Mouse (Mus musculus): ENCODE data around the gene Atp1b1. TPM values are rescaled to one million over a fixed set of nuclear protein-coding genes. Genes with fewer than 3 reads are reported as not detected.
A peak's percentile ranks its signal among the peaks of the same experiment; 100 is the strongest.

The Atp1b1 gene
- total RNA-seq, 2 experiments from 2014 or later = 1,962 to 1,976 TPM

DNA sequence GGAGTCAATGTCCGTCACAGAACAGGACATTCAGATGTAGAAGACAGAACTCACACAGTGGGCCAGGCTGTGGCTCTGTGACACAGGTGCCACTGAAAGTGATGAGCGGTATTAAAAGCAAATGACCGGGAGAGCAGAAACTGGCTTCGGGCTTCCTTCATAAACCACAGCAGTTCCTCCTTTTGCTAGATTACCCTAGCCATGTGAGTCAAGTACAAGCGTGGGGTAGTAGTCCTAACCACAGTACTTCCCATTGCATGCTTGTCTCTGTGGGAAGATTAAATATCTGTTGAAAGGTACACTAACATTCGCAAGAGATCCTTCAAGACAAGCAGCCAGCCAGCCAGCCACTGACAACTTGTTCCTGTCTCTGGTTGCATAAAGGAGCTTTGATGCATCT lies 17.9 kb downstream of the Atp1b1 start:
- DNase-seq = no peak

DNA sequence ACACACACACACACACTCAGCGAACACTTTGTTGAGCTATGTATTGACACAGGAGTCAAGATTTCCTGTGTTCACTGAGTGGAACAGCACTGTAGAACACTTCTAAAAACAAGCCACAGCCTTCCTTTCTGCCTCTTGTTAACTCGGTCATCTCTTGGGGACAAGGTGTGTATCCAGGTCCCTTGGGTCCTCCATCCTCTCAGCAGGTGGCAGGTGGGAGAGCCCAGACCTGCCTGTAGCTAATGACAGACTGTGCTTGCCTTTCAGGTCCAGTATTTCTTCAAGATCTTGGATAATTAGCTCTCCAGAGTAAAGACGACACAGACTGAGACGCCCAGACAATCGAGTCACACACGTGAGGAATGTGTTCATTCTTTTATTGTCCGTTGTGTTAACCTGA lies 21.4 kb downstream of the Atp1b1 start:
- no peak for DNase-seq

DNA sequence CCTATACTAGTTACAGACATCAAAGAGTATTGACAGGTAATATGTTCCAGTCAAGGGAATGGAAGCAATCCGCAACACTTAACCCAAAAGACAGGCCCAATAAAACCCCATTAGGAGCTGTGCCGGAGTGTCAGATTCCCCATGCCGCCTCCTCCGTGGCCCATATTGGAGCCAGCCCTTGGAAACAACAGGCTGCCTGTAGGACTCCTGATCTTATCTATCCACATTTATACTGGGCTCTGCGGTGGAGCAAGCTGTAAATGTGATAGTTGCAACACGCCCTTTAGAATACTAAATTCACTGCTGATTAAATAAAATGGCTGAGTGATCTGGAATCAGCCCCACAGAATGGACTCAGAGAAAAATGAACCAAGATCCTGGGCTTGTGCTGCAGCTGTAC lies 24.1 kb downstream of the Atp1b1 start:
- no peak for DNase-seq

DNA sequence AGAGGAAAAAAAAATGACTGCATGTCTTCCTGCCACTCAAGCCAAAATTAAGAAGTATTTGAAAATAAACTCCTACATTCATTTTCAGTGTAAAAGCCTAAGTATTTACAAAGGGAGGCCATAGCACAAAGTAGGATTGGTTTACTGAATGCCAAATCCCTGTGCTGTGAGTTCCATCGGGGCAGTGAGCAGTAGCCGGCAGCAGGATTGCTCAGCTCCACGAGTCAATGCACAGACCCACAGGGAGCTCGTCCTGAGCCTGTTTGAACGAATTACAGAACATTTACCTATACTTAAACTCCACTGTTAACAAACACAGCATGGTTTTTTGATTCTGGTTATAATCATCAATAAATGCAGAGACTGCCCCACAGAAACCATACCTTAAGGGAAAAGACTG lies 25.5 kb downstream of the Atp1b1 start:
- DNase-seq = no peak

DNA sequence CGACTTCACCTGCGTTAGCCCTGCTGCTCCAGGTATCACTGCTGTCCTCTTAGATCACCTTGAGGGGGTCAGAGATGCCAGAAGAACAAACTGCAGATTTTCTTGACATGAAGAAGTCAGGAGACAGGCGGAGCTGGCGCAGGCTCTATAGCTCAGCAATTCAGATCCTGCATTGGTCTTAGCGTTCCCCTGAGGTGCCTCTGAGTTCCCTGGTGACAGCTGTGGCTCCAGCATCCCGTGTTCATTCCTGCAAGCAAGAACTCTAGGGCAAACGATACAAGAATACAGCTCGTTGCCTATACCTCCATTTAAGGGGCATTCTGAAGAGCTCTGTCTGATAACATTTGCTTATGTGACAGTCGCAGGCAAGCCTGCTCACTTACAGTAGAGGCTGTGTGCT lies 29.5 kb downstream of the Atp1b1 start:
- no peak for DNase-seq

DNA sequence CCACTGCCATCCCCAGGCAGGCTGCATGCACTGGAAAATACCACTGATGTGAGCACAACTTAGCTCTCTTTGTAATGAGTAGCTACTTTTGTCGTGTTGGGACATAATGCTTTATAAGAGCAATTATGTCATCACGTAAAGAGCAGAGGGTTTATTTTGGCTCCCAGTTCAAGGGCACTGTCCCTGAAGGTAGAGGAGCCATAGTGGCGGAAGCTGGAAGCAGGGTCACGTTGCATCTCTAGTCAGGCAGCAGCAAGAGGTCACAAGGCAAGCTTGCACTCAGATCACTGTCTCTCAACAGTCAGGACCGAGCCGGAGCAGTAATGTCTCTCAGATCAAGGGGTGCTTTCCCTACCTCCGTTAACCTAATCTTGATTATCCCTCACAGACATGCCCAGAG lies 30.4 kb downstream of the Atp1b1 start:
- DNase-seq = no peak

DNA sequence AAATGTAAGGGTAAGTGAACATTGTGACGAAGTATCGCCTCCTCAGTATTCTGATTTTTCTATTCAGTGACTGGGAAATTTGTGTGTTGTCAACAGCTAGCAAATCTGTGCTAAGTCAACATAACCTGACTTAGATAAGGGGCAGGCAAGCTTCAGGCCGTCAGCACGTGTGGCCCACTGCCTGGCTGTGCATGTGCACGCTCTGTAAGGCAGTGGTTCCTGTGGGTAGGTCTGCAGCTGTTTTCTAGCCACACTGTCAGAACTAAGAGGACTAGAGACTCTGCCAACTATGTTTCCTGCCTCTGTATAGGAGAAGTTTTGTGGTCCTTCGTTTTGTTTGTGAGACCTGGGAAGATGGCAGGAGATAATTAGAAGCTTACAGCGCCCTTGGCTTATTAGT lies 31.9 kb downstream of the Atp1b1 start:
- DNase-seq = no peak

DNA sequence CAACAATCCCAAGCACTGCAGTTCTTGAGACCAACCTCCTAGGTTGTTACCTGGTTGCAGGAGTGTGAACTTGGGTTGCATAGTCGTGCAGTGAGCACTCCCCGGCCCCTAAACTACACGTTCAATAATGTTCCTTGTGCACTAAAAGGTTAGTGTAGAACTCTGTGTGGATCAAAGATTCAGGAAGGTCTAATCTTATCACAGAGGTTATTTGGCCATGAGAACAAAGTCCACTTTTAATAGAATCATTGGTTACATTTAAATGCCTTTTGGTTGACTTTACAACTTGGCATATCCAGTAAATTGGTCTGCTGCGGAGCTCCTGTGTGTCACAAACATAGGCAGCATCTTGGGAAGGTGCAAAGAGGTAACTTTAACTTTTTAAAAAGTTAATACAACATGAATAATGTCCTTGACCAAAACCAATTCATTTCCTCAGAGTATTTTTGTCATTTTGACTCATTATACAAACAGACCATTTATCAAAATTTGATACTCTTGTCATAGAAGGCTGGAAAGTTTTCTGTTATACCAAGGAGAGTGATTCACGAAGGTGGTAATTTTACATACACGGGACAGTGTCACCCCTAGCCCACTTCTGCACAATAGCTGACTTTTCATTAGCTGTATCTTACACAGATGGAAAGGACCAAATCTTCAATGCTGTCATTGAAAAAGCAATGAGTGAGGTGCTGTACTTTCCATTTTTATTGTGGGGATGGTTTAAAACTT lies 37.4 kb downstream of the Atp1b1 start:
- no peak for DNase-seq

DNA sequence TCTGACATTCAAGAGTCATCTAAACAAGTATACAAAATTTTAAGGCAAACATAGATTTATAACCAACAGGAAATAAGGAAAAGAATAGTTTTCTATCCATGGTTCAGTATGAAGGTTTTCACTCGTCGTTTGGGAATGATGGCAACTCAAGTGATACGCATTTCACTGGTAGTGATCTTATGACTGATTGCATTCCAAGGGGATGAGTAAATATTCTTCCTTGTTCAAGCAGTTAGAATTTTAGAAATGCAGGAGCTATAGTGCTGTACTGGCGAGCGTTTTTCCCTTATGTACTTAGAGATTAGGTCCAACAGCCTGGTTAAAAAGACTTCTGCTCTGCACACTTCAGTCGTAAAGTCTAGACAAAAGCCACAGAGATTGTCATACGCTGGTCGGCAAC lies 38.8 kb downstream of the Atp1b1 start:
- DNase-seq = no peak

DNA sequence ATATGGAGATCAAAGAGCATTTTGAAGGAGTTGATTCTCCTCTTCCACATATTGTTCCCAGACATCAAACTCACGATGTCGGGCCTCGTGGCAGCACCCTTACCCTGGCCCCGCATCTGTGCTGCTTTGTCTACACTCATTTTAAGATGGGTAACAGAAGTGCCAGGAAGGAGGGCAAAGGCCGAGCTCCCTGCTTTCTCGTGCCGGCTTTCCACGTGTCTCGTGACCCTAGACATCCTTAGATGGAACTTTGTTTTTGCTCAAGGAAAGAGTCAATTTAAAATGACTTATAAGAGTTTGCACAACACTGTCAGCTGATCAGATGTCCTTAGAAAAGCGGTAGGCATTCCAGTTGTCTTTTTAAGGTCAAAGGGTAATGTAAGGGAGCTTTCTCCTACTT lies 39.8 kb downstream of the Atp1b1 start:
- no peak for DNase-seq

DNA sequence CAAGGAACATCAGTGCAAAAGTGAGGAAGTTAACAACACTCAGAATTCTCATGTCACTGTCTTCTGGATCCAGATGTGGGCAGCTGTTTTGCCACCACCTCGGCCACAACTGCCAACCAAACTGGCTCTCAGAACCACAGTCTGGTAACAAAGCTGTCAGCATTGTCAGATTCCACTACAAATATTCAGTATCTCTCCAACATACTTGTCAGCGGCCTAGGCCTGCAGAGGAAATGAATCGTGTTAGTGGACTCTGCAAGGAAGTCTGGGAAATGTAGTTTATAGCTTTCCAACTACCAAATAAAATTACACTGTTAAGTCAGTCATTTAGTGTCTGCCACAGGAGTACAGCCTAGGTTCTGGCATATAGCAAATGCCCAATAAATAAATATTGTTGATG lies 40.6 kb downstream of the Atp1b1 start:
- DNase-seq = no peak

DNA sequence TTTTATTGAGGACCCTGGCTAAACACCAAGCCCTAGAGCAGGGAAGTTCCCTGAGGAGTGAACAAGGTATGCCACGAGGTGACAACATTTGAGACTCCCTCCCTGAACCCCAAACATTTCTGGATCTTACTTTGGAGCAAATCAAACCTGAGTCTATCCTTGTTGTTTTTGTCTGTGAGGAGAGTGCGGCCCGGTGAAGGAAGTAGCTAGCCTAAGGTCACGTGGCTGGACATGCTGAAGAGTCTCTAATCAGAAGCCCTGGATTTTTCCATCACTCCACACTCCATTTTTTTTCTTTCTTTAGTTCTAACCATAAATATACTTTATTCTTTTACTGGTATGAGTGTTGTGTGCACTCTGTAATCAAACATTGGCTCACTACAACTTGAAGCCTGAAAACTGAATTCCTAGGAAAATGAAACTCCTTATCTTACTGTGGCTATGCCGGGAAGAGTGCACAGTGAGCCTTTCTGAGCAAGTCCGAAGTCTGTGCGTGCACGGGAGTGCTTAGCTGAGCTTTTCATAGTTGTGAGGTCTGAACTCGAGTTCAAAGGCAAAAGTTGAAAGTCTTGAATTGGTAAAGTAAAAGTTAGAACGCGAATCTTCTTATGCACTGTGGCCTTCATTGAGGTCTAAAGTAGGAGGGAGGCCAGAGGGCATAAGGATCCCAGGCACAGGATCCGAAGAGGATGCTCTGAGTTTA lies 41.3 kb downstream of the Atp1b1 start:
- no peak for DNase-seq

DNA sequence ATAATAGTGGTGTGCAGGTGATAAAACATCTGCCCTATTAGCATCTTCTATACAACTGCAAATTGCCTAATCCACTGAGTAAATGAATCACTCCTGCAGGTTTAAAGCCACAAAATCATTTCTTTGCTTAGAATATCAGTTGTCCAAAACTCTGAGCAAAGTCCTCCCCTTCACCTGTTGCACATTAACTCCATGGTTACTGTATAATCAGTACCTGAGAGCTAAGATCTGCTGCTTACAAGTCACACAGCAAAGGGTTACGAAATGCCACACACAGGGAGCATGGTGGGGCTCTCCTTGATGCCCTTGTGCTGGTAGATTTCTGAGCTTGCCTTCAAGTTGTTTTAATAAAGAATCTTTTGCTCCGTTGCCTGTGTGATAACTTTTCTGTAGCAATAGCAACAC lies 42.8 kb downstream of the Atp1b1 start:
- no peak for DNase-seq

DNA sequence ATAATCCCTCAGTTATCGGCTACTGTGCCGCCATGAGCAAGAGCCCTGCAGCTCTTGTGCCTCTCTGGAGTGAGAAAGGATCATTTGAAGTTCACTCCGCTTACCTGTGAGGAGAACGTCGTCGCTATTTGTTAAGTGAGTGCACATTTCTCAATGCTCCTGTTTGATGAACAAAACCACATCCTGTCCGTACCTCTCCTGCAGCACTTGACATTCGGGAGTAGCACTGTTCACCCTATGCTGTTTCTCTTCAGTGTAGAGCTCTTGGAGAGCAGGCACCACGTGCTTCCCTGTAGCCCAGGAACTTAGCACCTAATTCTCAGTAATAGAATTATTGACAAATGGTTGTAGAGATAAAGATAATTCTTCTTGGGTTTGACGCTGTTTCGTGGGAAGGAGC lies 44.5 kb downstream of the Atp1b1 start:
- DNase-seq = no peak

DNA sequence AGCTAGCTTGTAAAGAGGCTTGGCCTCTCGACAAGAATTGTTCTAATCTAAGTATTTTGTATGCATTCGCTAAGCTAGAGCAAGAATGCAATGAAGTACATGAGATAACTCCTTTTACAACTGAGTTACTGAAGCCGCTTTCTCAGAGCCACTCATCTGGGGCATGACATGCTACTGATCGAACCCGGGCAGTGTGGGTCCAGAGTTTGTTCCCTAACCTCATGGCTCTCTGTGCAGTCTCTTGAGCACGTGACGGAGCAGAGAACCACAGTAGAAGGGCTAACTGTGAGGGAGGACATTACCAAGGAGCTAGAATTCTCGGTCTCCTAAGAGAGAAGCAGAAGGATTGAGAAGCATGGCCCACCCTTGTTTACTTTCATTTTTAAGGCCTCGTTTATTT lies 45.2 kb downstream of the Atp1b1 start:
- no peak for DNase-seq

DNA sequence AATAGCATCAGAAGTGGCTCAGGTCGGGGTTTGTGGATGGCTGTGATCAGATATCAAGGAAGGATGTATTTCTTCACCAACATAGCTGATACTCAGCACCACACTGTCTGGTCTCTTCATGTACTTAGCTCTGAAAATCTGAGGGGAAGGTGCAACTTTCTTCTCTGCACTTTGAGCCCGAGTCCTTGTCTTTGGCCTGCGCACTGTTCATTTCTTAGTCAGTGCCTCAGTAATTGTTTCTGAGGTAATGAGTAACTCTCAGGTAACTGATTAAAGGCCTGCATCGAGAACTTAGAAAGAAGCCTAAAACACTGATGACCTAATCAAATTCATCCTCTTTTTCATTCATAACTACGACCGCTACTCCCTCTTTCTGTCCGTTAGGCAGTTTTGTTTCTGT lies 46.8 kb downstream of the Atp1b1 start:
- DNase-seq = no peak

DNA sequence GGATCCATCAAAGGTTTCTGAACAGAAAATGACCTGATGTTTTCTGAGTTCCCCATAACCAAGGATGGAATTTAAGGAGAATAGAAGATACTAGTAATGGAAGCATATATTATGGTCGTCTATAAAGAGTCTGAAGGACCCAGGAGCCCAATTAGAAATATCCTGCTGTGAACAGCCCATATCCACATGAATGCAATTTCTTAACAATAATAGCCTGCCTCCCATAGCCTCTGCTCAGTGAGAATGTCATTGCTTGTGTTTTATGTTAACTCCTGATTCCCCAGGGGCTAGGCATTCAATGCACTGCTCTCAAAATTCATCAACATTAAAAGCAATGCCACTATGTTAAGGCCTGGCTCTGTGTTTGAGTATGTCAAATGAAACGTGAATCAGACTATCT lies 49.5 kb downstream of the Atp1b1 start:
- DNase-seq = no peak

DNA sequence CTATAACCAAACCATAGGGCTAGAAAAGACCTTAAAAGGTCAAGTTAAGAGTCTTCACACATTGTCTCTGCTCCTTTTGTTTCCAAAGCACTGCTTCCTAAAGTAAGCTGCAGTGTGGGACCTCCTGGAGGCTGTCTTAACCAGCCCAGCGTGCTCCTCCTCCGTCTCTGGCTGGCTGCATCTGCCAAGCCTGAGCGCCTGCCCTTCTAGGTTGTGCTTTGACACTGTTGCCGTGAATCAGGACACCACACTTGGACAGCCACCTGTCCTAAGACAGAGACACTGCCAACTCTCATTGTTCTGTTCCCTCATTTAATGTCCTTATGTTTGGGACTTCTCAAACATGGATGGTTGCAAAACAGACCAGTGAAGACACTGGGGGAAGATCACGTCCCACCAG lies 51.6 kb downstream of the Atp1b1 start:
- no peak for DNase-seq

DNA sequence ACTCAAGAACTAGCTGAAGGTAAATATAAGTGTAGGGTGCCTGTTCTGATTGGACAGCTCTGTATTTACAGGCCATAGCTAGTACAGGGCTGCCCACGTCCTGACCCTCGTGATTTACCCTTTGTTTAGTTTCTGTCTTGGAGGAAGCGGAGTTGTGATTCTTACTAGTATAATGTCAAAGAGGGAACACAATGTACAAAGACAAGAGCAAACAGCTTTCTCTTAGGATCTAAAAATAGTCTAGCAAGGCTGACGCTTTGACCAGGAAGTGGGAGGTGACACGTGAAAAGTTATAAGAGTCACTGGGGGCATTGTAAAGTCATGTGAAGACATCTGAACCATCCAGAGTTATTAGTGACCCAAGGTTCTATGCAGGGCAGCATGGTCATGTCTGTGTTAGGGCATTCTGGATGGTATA lies 52.8 kb downstream of the Atp1b1 start:
- no peak for DNase-seq

DNA sequence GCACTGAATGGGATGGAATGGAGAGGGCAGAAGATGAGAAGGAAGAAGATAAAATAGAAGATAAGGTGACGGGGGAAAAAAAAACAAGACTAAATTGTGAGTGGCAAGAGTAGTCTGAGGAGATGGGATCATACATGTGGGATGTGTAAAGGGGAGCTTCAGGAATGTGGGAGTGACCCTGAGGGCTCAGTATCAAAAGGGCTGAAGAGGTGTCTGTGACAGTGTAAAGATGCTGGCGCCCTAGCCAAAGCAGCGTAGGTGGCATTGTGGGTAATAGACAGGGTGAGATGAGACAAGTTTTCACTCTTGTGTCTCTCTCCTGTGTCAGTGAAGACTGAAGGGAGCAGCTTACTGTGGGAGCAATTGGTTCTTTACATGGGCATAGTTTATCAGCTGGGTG lies 58.6 kb downstream of the Atp1b1 start:
- DNase-seq = no peak

DNA sequence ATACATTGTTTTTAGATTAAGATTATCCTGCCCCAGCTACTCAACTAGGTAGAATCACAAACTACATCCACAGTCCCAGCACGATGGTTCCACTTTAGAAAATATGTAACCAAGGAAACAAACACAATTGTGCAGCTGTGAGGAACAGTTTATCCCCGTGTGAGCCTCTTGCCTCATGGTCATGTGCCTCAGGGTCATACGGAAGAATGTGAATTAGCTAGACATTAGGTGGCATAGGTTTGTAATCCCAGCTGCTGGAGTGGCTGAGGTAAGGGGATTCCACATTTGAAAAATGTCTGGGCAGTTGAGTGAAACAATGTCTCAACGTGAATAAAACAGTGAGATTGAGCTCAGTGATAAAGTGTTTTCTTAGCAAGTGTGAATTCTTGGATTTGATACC lies 60.5 kb downstream of the Atp1b1 start:
- no peak for DNase-seq

DNA sequence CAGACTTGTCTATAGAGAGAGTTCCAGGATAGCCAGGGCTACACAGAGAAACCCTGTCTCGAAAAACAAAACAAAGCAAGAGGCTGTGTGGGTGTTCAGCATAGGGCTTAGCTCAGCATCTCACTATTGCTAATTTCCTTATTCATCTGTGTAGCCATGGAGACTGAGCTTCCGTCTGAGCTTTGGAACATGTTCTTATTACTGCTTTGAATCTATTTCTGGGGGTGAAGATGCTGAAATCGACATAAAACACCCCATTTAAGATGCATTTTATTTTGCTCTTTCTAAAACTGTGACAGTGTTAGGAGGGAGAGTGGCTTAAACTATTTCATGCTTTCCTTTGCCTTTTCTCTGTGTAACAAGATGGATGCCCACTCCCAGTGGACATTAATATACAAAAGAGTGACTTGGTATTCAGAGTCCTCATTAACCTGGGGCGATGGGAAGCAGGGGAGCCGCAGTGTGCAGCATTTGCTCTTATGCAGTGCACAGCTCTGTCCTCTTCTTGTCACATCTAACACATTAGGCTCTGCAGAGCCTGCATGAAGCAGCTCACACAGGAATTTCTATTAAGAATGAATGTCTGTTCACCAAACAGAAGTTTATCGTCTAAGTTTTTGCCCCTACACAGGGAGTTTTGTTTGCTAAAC lies 62.9 kb downstream of the Atp1b1 start:
- DNase-seq = peak; percentile 10 to 24

DNA sequence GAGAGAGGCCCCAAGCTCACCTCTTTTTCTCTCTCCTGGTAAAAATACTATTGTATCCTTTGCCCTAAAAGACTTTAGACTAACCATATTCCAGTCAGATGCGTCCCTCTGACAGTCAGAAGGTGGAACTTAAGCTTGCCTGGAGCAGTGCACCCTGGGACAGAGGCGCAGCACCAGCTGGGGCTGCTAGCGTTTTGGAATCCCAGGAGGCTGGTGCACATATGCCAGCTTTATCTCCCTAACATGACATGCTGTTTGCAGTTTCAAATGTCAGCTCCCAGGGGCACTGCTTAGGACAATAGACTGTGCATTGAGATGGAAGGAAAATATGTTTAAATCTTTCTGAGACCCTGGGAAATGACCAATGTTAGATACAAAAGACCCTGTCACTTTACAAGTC lies 66.0 kb downstream of the Atp1b1 start:
- no peak for DNase-seq

DNA sequence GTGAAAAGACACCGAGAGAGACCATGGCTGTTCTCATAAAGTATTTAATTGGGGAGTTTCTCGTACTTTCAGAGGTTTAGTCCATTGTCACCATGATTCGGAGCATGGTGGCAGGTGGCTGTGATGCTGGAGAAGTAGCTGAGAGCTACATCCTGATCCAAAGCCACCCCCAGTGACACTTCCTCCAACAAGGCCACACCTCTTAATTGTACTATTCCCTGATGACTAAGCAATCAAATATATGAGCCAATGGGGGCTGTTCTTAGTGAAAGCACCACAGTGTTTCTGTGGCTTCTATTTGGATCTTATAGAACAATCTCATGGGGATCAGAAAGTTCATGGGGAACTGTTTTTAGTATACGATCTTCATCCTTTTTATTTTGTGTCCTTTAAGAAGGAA lies 68.4 kb downstream of the Atp1b1 start:
- no peak for DNase-seq

Measured in layer of hippocampus, postnatal 36 days (tissue).